Mouse (Mus musculus): ENCODE data around the gene Dio2.
A peak's percentile ranks its signal among the peaks of the same experiment; 100 is the strongest.

Gene Dio2

DNA sequence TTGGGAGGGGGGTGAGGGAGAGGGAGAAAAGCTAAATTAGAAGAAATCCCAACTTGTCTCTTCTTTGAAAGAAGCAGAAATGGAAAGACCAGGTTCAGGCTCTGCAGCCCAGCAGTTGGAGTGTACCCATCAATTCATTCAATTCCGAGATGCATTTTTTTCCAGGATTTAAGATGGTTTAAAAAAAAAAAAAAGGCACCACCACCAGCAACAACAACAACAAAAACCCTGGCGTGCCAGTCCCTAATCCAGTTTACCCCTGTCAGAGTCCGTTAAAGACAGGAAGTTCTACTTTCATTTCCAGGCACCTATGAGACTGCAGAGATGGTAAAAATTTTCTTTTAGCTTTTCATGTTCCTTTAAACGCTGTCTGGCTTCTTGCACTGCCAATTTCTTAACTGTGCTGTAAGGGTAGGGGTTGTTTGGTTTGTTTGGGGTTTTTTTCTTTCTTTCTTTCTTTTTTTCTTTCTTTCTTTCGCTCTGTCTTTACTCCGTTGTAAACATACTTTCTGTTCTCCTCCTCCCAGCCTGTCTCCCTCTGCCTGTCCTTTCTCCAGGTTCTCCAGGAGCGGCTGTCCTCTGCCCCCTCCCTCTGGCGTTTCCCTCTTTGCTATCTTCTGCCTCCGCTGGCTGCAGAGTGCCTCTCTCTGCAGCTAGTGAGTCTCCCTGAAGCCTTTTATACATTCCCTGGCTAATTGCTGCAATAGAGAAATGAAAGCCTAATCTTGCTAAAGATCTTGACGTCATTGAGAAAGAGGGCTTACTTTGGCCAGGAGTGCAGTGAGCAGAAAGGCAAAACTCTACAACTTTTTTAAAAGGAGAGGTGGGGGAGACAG is at the start of gene Dio2:
Gene Dio2 (minus strand): TSS at position 51 of the 836 bp plus-strand sequence.
- DNase-seq (ENCODE audit: low spot score in 2 of 2), result no peak

DNA sequence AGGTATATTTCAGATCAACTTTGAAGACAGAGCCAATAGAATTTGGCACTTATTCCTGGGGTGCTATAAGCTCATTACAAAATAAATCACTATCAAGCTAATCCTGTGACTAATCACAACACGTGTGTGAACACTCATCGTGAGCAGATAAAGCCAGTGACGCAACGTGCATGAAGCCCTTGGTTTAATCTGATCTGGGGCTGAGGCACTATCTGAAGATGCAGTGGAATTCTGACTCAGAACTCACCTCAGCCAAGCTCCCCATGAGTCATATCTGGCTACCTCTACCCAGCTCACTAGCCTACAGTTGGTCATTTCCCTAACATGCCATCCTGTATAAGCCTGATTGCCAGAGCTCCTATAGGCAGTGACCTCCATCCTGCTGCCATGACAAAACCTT is 43.2 kb upstream of the Dio2 start:
- DNase-seq (ENCODE audit: low spot score in 2 of 2), result no peak

DNA sequence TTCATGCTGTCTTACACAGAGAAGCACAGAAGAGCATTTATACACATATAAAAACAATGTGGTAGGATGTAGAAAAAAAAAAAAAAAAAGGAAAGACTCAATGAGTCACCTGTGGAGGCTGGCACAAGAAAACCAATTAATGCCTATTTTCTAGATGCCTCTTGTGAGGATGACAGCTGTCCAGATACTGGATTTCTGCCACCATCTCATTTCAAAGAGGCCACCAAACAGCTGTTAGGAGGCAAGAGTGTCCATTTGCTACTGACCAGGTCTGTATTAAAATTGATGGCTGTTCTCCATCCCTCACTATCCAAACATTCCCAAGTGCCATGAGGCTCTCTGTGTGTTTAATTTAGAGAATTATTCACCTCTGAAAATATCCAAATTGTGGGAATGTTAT is 6.5 kb upstream of the Dio2 start:
- no peak for DNase-seq (ENCODE audit: low spot score in 2 of 2)

DNA sequence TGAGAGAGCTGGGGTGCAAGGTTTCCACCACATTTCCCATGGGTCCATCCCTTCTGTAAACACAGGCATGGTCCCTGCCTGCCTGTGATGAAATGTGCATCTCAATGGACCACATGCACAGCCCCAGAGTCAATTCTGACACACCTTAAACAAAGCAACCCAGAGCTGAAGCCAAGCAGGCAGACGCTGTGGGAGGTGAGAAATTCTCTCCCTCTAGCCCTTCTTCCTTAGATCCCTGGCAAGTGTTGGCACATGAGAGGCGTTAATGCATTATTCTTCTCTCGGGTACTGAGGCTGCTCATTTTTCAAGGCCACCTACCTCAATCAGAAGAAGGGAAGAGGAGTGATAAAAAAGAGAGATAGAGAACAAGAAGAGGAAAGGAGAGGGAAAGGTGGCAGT is 5.4 kb upstream of the Dio2 start:
- DNase-seq (ENCODE audit: low spot score in 2 of 2), result no peak

DNA sequence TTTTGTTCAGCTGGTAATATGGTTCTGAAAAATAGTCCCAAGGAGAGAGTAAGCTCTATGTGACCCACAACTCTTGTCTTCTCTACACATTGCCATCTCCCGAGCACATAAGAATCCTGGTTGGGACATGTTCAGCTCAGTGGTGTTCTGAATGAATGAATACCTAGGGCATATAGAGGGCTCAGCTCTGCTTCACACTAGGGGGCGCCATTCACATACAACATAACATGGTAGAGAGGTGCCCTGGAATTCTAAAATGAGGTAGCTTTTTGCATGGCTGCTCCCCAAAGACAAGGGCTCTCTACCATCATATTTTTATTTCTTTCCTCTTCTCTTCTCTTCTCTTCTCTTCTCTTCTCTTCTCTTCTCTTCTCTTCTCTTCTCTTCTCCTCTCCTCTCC is 2.2 kb upstream of the Dio2 start:
- peak in 1 of 2 experiments; percentile 30 for DNase-seq (ENCODE audit: low spot score in 2 of 2)

DNA sequence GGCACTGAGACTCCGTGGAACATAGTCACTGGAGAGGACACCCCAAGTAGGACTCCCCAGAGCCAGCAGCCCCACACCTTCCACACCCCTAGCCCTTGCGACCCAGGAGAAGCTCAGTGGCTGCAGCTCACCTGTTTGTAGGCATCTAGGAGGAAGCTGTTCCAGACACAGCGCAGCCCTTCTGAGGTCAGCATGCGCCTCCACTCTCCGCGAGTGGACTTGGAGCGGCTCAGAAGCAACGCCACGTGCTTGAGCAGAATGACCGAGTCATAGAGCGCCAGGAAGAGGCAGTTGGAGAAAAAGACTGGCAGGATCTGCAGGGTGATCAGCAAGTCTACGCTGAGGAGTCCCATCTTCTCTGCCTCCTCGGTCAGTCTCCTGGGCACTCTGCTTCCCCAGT is 306 bp downstream of the Dio2 start:
- no peak for DNase-seq (ENCODE audit: low spot score in 2 of 2)

DNA sequence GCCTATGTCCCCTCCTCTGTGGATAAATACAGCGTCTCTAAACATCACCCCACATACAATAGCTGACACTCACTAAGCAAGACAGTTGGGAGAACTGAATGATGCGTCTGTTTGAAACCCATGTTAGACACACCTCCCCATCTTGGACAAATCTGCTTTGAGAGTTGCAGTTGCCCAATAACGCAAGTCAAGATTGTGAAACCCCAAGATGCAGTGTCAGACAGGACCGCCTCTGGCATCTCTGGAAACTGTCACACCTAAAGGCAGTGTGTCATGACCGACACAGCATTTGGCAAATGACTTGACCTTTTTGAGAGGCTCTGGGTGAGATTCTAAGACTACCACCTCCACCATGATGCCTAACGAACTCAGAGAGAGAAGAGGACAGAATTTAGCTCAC is 2.8 kb downstream of the Dio2 start:
- DNase-seq (ENCODE audit: low spot score in 2 of 2), result no peak

DNA sequence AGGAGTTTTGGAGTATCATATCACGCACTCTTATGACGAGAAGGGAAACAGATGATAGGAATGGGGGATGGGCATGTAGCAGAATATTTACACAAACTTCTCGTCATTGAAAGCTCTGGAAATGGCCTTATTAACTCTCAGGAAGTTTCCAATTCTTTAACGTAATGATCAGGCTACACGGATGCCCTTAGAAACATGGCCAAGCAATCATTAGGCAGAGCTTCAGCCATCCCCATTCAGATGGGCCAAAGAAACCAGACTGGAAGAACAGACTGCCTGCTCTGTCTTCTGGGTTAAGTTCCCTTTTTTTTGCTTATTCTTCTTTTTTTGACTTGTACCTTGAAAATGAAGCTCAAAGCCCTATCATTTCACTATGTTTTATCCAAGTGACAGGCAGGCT is 3.7 kb downstream of the Dio2 start:
- DNase-seq (ENCODE audit: low spot score in 2 of 2), result no peak

DNA sequence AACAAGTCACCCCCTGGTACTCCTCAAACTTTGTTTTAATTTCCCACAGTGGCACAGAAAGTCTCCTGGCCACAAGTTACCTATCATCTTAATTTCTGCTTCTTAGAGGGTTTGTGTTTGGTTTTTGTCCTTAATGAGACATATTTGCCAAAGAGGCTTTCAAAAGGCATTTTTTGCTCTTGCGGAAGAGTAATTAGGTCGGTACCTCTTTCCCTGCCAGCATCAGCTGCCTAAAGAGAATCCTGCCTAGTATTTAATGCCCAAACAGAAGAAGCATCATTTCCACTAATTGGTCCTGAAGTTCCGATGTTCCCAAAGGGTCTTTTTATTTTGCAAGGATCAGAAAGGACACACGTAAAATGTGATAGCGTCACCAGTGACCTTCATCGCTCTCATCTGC is 4.5 kb downstream of the Dio2 start:
- DNase-seq (ENCODE audit: low spot score in 2 of 2), result no peak

DNA sequence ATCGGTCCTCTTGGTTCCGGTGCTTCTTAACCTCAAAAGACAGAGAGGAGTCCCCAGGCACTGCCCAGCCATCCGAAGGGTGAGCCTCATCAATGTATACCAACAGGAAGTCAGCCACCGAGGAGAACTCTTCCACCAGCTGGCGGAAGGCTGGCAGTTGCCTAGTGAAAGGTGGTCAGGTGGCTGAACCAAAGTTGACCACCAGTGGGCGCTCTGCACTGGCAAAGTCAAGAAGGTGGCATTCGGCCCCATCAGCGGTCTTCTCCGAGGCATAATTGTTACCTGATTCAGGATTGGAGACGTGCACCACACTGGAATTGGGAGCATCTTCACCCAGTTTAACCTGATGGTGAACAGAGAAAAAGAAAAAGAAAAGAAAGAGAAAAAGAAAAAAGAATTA is 8.6 kb downstream of the Dio2 start:
- DNase-seq (ENCODE audit: low spot score in 2 of 2), result peak; percentile 4 to 40

DNA sequence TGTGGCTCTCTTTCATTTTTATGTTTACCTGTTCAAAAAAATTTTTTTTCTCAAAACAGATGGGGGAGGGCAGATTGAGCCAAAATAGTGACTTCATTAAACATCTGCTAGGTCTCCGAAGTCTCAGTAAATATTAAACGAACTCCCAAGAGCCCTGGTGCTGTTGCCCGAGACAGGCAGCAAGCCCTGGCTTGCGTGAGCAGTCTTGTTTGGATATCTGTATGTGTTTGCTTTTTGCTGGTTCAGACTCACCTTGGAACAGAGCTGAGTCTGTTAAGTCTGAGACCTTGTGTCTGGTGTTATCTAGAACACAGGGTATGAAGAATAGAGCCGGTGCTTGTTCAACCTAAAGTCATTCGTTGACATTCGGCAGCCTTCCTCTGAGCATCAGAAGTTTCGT is 13.1 kb downstream of the Dio2 start:
- no peak for DNase-seq (ENCODE audit: low spot score in 2 of 2)

DNA sequence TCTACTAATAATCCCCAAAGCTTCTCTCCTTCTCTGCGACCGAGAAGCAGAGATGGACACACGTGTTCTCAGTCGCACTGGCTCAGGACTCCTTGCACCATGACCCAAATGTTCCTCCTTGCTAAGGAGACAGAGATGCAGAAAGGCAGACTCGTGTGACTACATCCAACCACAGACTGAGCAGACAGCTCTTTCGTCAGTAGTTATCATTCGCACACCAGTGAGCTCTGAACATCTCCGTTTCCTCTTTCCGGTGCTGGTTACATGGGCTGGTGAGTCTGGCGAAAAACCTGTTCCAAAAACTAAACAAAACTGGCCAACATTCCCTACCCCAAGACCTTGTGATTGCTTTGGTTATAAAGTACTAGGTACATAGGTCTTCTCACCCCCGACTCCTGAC is 13.6 kb downstream of the Dio2 start:
- no peak for DNase-seq (ENCODE audit: low spot score in 2 of 2)

DNA sequence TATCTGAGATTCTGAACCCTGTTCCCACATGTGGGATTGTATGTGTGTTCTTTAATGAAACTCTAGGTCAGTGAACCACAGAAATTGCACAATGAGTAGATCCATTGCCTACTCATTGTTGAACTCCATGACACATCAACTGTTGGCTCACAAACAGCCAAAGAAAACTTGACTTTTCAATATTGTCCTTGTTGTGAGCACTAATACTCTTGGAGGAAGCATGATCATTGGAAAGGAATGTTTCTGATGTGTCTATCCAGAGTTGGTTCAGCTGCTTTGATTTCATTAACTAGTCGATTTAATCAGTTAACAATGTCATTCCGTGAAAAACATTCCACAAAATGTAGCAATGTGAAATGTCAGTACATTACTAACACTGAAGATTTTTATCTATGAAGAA is 44.1 kb downstream of the Dio2 start:
- no peak for DNase-seq (ENCODE audit: low spot score in 2 of 2)

Data from natural killer cell, adult 2 months (primary cell).